Mouse (Mus musculus): Measurements from ENCODE around the gene Mroh2a. TPM values are rescaled to one million over a fixed set of nuclear protein-coding genes. Genes with fewer than 3 reads are reported as not detected.

The Mroh2a gene
- polyA plus RNA-seq, 1 experiment from 2014 or later = 1.9 TPM

- Histone ChIP-seq H3K4me2 (ENCODE audit: low read depth, severe bottlenecking) (no peak overlapping the region), H3K27me3 (ENCODE audit: control insufficient read depth, insufficient read depth, low read length) (no peaks in the 10 kb centered on the region), H3K9me3 (ENCODE audit: control insufficient read depth, low read length) (peaks cover 59% of the 10 kb centered on the region), H3K4me3 (ENCODE audit: low read depth, low read length) (no peak overlapping the region), H3K9ac (ENCODE audit: low read length) (no peak overlapping the region), H3K4me1 (ENCODE audit: control insufficient read depth, insufficient read depth, low read length) (no peaks in the 10 kb centered on the region), H3K36me3 (ENCODE audit: control insufficient read depth, insufficient read depth, low read length) (no peaks in the 10 kb centered on the region), H3K27ac (replicated peaks; ENCODE audit: low read depth, low read length) (no peak overlapping the region)
- DNase-seq (ENCODE audit: low spot score) (peak; percentile 30), ATAC-seq (ENCODE audit: insufficient number of reproducible peaks, low FRiP score, low TSS enrichment, low read depth) (no peak)
- WGBS = 72% methylated on average over 10 of the region's 10 CpGs
Measured at GRCm38 (mm10) chr1:88215466-88216380, 11.1 kb upstream of the Mroh2a start.

GRCm38 (mm10) chr1:88216551-88216950, 10.2 kb upstream of the Mroh2a start:
- Histone ChIP-seq H3K36me3 (ENCODE audit: control insufficient read depth, insufficient read depth, low read length) (no peaks in the 10 kb centered on the region), H3K4me1 (ENCODE audit: control insufficient read depth, insufficient read depth, low read length) (no peaks in the 10 kb centered on the region), H3K9ac (ENCODE audit: low read length) (no peak overlapping the region), H3K9me3 (ENCODE audit: control insufficient read depth, low read length) (peaks cover 56% of the 10 kb centered on the region), H3K27ac (replicated peaks; ENCODE audit: low read depth, low read length) (no peak overlapping the region), H3K27me3 (ENCODE audit: control insufficient read depth, insufficient read depth, low read length) (no peaks in the 10 kb centered on the region), H3K4me3 (ENCODE audit: low read depth, low read length) (no peak overlapping the region), H3K4me2 (ENCODE audit: low read depth, severe bottlenecking) (no peak overlapping the region)
- WGBS = 56% methylated on average over 2 of the region's 2 CpGs
- ATAC-seq (ENCODE audit: insufficient number of reproducible peaks, low FRiP score, low TSS enrichment, low read depth) (no peak), DNase-seq (ENCODE audit: low spot score) (peak; percentile 22)

- ATAC-seq (ENCODE audit: insufficient number of reproducible peaks, low FRiP score, low TSS enrichment, low read depth) (no peak), DNase-seq (ENCODE audit: low spot score) (peak; percentile 40)
- H3K9ac ChIP-seq (ENCODE audit: low read length) = no peak overlapping the region
- H3K27ac ChIP-seq (replicated peaks; ENCODE audit: low read depth, low read length) = no peak overlapping the region
- no peak overlapping the region for H3K4me3 ChIP-seq (ENCODE audit: low read depth, low read length)
- no peaks in the 10 kb centered on the region for H3K36me3 ChIP-seq (ENCODE audit: control insufficient read depth, insufficient read depth, low read length)
- H3K4me1 ChIP-seq (ENCODE audit: control insufficient read depth, insufficient read depth, low read length) = no peaks in the 10 kb centered on the region
- H3K27me3 ChIP-seq (ENCODE audit: control insufficient read depth, insufficient read depth, low read length) = no peaks in the 10 kb centered on the region
- H3K9me3 ChIP-seq (ENCODE audit: control insufficient read depth, low read length) = peaks cover 51% of the 10 kb centered on the region
- no peak overlapping the region for H3K4me2 ChIP-seq (ENCODE audit: low read depth, severe bottlenecking)
- WGBS = 68% methylated on average over 2 of the region's 2 CpGs
Measured at GRCm38 (mm10) chr1:88217144-88217543, 9.6 kb upstream of the Mroh2a start.

- H3K4me2 ChIP-seq (ENCODE audit: low read depth, severe bottlenecking) = no peak overlapping the region
- H3K27me3 ChIP-seq (ENCODE audit: control insufficient read depth, insufficient read depth, low read length) = no peaks in the 10 kb centered on the region
- H3K9ac ChIP-seq (ENCODE audit: low read length) = no peak overlapping the region
- DNase-seq (ENCODE audit: low spot score) = peak; percentile 25
- no peaks in the 10 kb centered on the region for H3K4me1 ChIP-seq (ENCODE audit: control insufficient read depth, insufficient read depth, low read length)
- H3K9me3 ChIP-seq (ENCODE audit: control insufficient read depth, low read length) = peaks cover 48% of the 10 kb centered on the region
- H3K27ac ChIP-seq (replicated peaks; ENCODE audit: low read depth, low read length) = no peak overlapping the region
- H3K4me3 ChIP-seq (ENCODE audit: low read depth, low read length) = no peak overlapping the region
- no peaks in the 10 kb centered on the region for H3K36me3 ChIP-seq (ENCODE audit: control insufficient read depth, insufficient read depth, low read length)
- no peak for ATAC-seq (ENCODE audit: insufficient number of reproducible peaks, low FRiP score, low TSS enrichment, low read depth)
- 40% methylated on average over 3 of the region's 3 CpGs for WGBS
Measured at GRCm38 (mm10) chr1:88217576-88217975, 9.2 kb upstream of the Mroh2a start.

- Histone ChIP-seq H3K9me3 (ENCODE audit: control insufficient read depth, low read length) (peaks cover 43% of the 10 kb centered on the region), H3K27me3 (ENCODE audit: control insufficient read depth, insufficient read depth, low read length) (no peaks in the 10 kb centered on the region), H3K27ac (replicated peaks; ENCODE audit: low read depth, low read length) (no peak overlapping the region), H3K4me1 (ENCODE audit: control insufficient read depth, insufficient read depth, low read length) (no peaks in the 10 kb centered on the region), H3K36me3 (ENCODE audit: control insufficient read depth, insufficient read depth, low read length) (no peaks in the 10 kb centered on the region), H3K4me3 (ENCODE audit: low read depth, low read length) (no peak overlapping the region), H3K4me2 (ENCODE audit: low read depth, severe bottlenecking) (no peak overlapping the region), H3K9ac (ENCODE audit: low read length) (no peak overlapping the region)
- DNase-seq (ENCODE audit: low spot score) (peak; percentile 40), ATAC-seq (ENCODE audit: insufficient number of reproducible peaks, low FRiP score, low TSS enrichment, low read depth) (no peak)
- 76% methylated on average over 9 of the region's 9 CpGs for WGBS
Measured at GRCm38 (mm10) chr1:88218051-88218450, 8.7 kb upstream of the Mroh2a start.

GRCm38 (mm10) chr1:88218591-88218990, 8.2 kb upstream of the Mroh2a start:
- Histone ChIP-seq H3K36me3 (ENCODE audit: control insufficient read depth, insufficient read depth, low read length) (no peaks in the 10 kb centered on the region), H3K4me2 (ENCODE audit: low read depth, severe bottlenecking) (no peak overlapping the region), H3K9ac (ENCODE audit: low read length) (no peak overlapping the region), H3K4me3 (ENCODE audit: low read depth, low read length) (no peak overlapping the region), H3K4me1 (ENCODE audit: control insufficient read depth, insufficient read depth, low read length) (no peaks in the 10 kb centered on the region), H3K27ac (replicated peaks; ENCODE audit: low read depth, low read length) (no peak overlapping the region), H3K27me3 (ENCODE audit: control insufficient read depth, insufficient read depth, low read length) (no peaks in the 10 kb centered on the region), H3K9me3 (ENCODE audit: control insufficient read depth, low read length) (peaks cover 38% of the 10 kb centered on the region)
- ATAC-seq (ENCODE audit: insufficient number of reproducible peaks, low FRiP score, low TSS enrichment, low read depth) (no peak), DNase-seq (ENCODE audit: low spot score) (peak; percentile 32)
- 51% methylated on average over 4 of the region's 4 CpGs for WGBS

GRCm38 (mm10) chr1:88219054-88219453, 7.7 kb upstream of the Mroh2a start:
- peaks cover 33% of the 10 kb centered on the region for H3K9me3 ChIP-seq (ENCODE audit: control insufficient read depth, low read length)
- H3K9ac ChIP-seq (ENCODE audit: low read length) = no peak overlapping the region
- H3K36me3 ChIP-seq (ENCODE audit: control insufficient read depth, insufficient read depth, low read length) = no peaks in the 10 kb centered on the region
- H3K4me1 ChIP-seq (ENCODE audit: control insufficient read depth, insufficient read depth, low read length) = no peaks in the 10 kb centered on the region
- ATAC-seq (ENCODE audit: insufficient number of reproducible peaks, low FRiP score, low TSS enrichment, low read depth) (no peak), DNase-seq (ENCODE audit: low spot score) (peak; percentile 27)
- no peak overlapping the region for H3K4me3 ChIP-seq (ENCODE audit: low read depth, low read length)
- WGBS = 17% methylated on average over 1 of the region's 1 CpGs
- H3K27ac ChIP-seq (replicated peaks; ENCODE audit: low read depth, low read length) = no peak overlapping the region
- no peaks in the 10 kb centered on the region for H3K27me3 ChIP-seq (ENCODE audit: control insufficient read depth, insufficient read depth, low read length)
- H3K4me2 ChIP-seq (ENCODE audit: low read depth, severe bottlenecking) = no peak overlapping the region

GRCm38 (mm10) chr1:88220336-88220735, 6.5 kb upstream of the Mroh2a start:
- no peak for ATAC-seq (ENCODE audit: insufficient number of reproducible peaks, low FRiP score, low TSS enrichment, low read depth)
- Histone ChIP-seq H3K4me1 (ENCODE audit: control insufficient read depth, insufficient read depth, low read length) (no peaks in the 10 kb centered on the region), H3K9me3 (ENCODE audit: control insufficient read depth, low read length) (peaks cover 24% of the 10 kb centered on the region), H3K9ac (ENCODE audit: low read length) (no peak overlapping the region), H3K27me3 (ENCODE audit: control insufficient read depth, insufficient read depth, low read length) (no peaks in the 10 kb centered on the region), H3K4me2 (ENCODE audit: low read depth, severe bottlenecking) (no peak overlapping the region), H3K27ac (replicated peaks; ENCODE audit: low read depth, low read length) (no peak overlapping the region), H3K4me3 (ENCODE audit: low read depth, low read length) (no peak overlapping the region), H3K36me3 (ENCODE audit: control insufficient read depth, insufficient read depth, low read length) (no peaks in the 10 kb centered on the region)
- peak; percentile 33 for DNase-seq (ENCODE audit: low spot score)

Data from limb, embryonic 11.5 days (tissue).